Mouse (Mus musculus) liver, embryonic 11.5 days (tissue): ENCODE data around the gene Tvp23b. TPM values are rescaled to one million over a fixed set of nuclear protein-coding genes. Genes with fewer than 3 reads are reported as not detected.

Experiments used
- ATAC-seq: fragments of 200-750 bp; cut with Nextera tagmentation; replicated peaks from 2 replicates; pipeline ENCODE4 v1.8.0; 2017; ENCODE audit warnings: moderate number of reproducible peaks, mild to moderate bottlenecking, moderate TSS enrichment, moderate library complexity; ENCODE audit not compliant: low FRiP score
- DNase-seq: peaks from one replicate; pipeline ENCODE4 v3.0.0-alpha.2; 2017; ENCODE audit warnings: low spot score
- H3K27ac ChIP-seq: fragments of 300-500 bp; sonication (generic); 2 replicates; pipeline ENCODE4 v1.5.1; 2014; ENCODE audit warnings: mild to moderate bottlenecking, low read depth, low read length, control low read depth
- H3K27me3 ChIP-seq: fragments of 300-500 bp; sonication (generic); replicated peaks from 2 replicates; pipeline ENCODE4 v1.6.1; 2014; ENCODE audit warnings: low read length, mixed read lengths; ENCODE audit not compliant: control insufficient read depth, insufficient read depth
- H3K36me3 ChIP-seq: fragments of 300-500 bp; sonication (generic); 2 replicates; pipeline ENCODE4 v1.6.1; 2014; ENCODE audit warnings: mild to moderate bottlenecking, low read length, moderate library complexity, mixed read lengths; ENCODE audit not compliant: control insufficient read depth, insufficient read depth
- H3K4me1 ChIP-seq: fragments of 300-500 bp; sonication (generic); replicated peaks from 2 replicates; pipeline ENCODE4 v1.6.1; 2014; ENCODE audit warnings: low read length, mixed read lengths; ENCODE audit not compliant: control insufficient read depth, insufficient read depth
- H3K4me2 ChIP-seq: fragments of 300-500 bp; sonication (generic); 2 replicates; pipeline ENCODE4 v1.6.1; 2014; ENCODE audit warnings: mild to moderate bottlenecking, control low read depth, moderate library complexity
- H3K4me3 ChIP-seq: fragments of 300-500 bp; sonication (generic); 2 replicates; pipeline ENCODE4 v1.5.1; 2014; ENCODE audit warnings: low read depth, low read length, control low read depth
- H3K9ac ChIP-seq: fragments of 300-500 bp; sonication (generic); 2 replicates; pipeline ENCODE4 v1.6.1; 2014; ENCODE audit warnings: low read depth, low read length, control low read depth
- H3K9me3 ChIP-seq: fragments of 300-500 bp; sonication (generic); 2 replicates; pipeline ENCODE4 v1.6.1; 2016; ENCODE audit warnings: low read length, inconsistent platforms, mixed read lengths; ENCODE audit not compliant: control insufficient read depth
- WGBS: fragments of 180-500 bp; shearing (Covaris S2); extraction: QIAGEN DNeasy Blood & Tissue Kit; methylation state at CpG from one replicate; pipeline ENCODE4 v1.1.7; 2014; 5-methylcytosine and 5-hydroxymethylcytosine counted together
- polyA plus RNA-seq: library from polyadenylated mRNA; unstranded; fragments of >200 nt; fragmentation: Nextera tagmentation; extraction: Ambion mirVana; gene quantifications from 2 replicates; pipeline ENCODE4 v1.2.1, GENCODE M21; 2014

Tvp23b gene
- polyA plus RNA-seq, 1 experiment from 2014 or later, result 49.1 TPM

- Histone ChIP-seq H3K9ac (no peak overlapping the region), H3K36me3 (no peaks in the 10 kb centered on the region), H3K4me3 (no peak overlapping the region), H3K4me2 (no peak overlapping the region), H3K9me3 (no peaks in the 10 kb centered on the region), H3K4me1 (peaks cover 4% of the 10 kb centered on the region; the same call in 1 of the 2 replicates), H3K27me3 (no peaks in the 10 kb centered on the region), H3K27ac (no peak overlapping the region)
- 51% methylated on average over 6 of the region's 6 CpGs for WGBS
- DNase-seq (no peak), ATAC-seq (no peak)
Measured at GRCm38 (mm10) chr11:62924091-62924761, 45.0 kb downstream of the Tvp23b start.

DNA sequence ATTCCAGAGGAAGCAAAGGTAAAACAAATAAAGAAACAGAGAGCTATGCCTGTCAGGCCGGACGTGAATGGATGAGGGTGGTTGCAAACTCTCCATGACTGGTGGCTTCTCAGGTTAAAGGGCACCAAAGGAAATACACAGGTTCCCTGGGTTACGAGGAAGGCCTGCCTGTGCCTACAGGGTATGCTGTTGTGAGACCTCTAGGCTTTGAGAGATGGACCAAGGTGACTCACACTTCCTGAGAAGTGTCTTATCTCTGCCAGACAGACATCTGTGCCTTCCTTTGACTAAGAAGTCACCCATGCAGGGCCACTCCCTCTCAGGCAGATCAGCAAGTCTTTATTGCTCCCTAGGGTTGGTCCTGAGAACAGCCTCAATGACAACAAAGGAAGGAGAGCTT is 50.5 kb downstream of the Tvp23b start:
- no peaks in the 10 kb centered on the region for H3K9me3 ChIP-seq
- peaks cover 8% of the 10 kb centered on the region; the same call in 1 of the 2 replicates for H3K4me1 ChIP-seq
- no peak overlapping the region for H3K27ac ChIP-seq
- no peak overlapping the region for H3K9ac ChIP-seq
- DNase-seq (no peak), ATAC-seq (peak; percentile 95)
- no peak overlapping the region for H3K4me3 ChIP-seq
- no peaks in the 10 kb centered on the region for H3K27me3 ChIP-seq
- 19% methylated on average over 3 of the region's 3 CpGs for WGBS
- H3K4me2 ChIP-seq, result no peak overlapping the region
- no peaks in the 10 kb centered on the region for H3K36me3 ChIP-seq

DNA sequence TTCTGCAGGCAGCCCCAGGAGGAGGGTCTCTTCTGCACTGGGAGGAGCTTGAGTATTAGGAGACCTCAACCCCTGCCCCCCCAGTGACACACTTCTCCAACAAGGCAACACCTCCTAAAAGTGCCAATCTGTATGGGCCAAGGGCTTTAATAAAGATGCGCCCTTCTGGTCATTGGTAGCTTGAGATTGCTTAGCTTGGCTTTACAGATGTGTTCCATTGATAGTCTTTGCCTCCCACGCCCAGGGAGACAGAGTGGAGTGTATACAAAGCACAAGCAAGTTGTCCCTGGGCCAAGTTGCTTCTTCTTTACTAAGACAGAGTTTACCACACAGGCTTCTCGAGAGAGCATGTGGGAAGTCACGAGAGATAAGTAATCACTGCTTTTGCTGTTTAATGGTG is 51.3 kb downstream of the Tvp23b start:
- DNase-seq (no peak), ATAC-seq (no peak)
- WGBS, result 50% methylated on average over 4 of the region's 4 CpGs
- Histone ChIP-seq H3K4me3 (no peak overlapping the region), H3K27ac (no peak overlapping the region), H3K27me3 (no peaks in the 10 kb centered on the region), H3K4me2 (no peak overlapping the region), H3K4me1 (peaks cover 8% of the 10 kb centered on the region; the same call in 1 of the 2 replicates), H3K9ac (no peak overlapping the region), H3K9me3 (no peaks in the 10 kb centered on the region), H3K36me3 (no peaks in the 10 kb centered on the region)

- no peaks in the 10 kb centered on the region for H3K36me3 ChIP-seq
- WGBS, result 79% methylated on average over 5 of the region's 5 CpGs
Measured at GRCm38 (mm10) chr11:62931141-62931540, 51.9 kb downstream of the Tvp23b start.

GRCm38 (mm10) chr11:62933099-62933498 is 53.8 kb downstream of the Tvp23b start:
- Histone ChIP-seq H3K9ac (no peak overlapping the region), H3K4me1 (peaks cover 8% of the 10 kb centered on the region; the same call in 1 of the 2 replicates), H3K27me3 (no peaks in the 10 kb centered on the region), H3K27ac (no peak overlapping the region), H3K9me3 (no peaks in the 10 kb centered on the region), H3K36me3 (no peaks in the 10 kb centered on the region), H3K4me3 (no peak overlapping the region), H3K4me2 (no peak overlapping the region)
- 85% methylated on average over 9 of the region's 9 CpGs for WGBS
- DNase-seq (no peak), ATAC-seq (no peak)

More at GRCm38 (mm10) chr11:62931141-62931540, 51.9 kb downstream of the Tvp23b start:
- H3K9ac ChIP-seq, result no peak overlapping the region
- no peak overlapping the region for H3K4me2 ChIP-seq
- H3K4me3 ChIP-seq, result no peak overlapping the region
- H3K4me1 ChIP-seq, result peaks cover 8% of the 10 kb centered on the region; the same call in 1 of the 2 replicates
- H3K27me3 ChIP-seq, result no peaks in the 10 kb centered on the region
- no peak for ATAC-seq
- DNase-seq, result no peak
- no peak overlapping the region for H3K27ac ChIP-seq
- H3K9me3 ChIP-seq, result no peaks in the 10 kb centered on the region

GRCm38 (mm10) chr11:62934795-62935514 is 55.7 kb downstream of the Tvp23b start:
- no peak for ATAC-seq
- no peak overlapping the region for H3K4me3 ChIP-seq
- no peaks in the 10 kb centered on the region for H3K27me3 ChIP-seq
- H3K9ac ChIP-seq, result no peak overlapping the region
- DNase-seq, result no peak
- 84% methylated on average over 11 of the region's 11 CpGs for WGBS
- no peaks in the 10 kb centered on the region for H3K9me3 ChIP-seq
- no peak overlapping the region for H3K27ac ChIP-seq
- H3K36me3 ChIP-seq, result no peaks in the 10 kb centered on the region
- H3K4me2 ChIP-seq, result no peak overlapping the region
- H3K4me1 ChIP-seq, result peaks cover 3% of the 10 kb centered on the region; the same call in 1 of the 2 replicates

GRCm38 (mm10) chr11:62937986-62938385 is 58.7 kb downstream of the Tvp23b start:
- Histone ChIP-seq H3K36me3 (no peaks in the 10 kb centered on the region), H3K4me2 (no peak overlapping the region), H3K4me3 (no peak overlapping the region), H3K27me3 (no peaks in the 10 kb centered on the region), H3K9me3 (no peaks in the 10 kb centered on the region), H3K27ac (no peak overlapping the region), H3K9ac (no peak overlapping the region), H3K4me1 (no peaks in the 10 kb centered on the region)
- no peak for DNase-seq
- no peak for ATAC-seq
- 62% methylated on average over 6 of the region's 6 CpGs for WGBS

GRCm38 (mm10) chr11:62938921-62939320 is 59.7 kb downstream of the Tvp23b start:
- no peak for ATAC-seq
- no peak for DNase-seq
- Histone ChIP-seq H3K9ac (no peak overlapping the region), H3K4me2 (no peak overlapping the region), H3K27me3 (no peaks in the 10 kb centered on the region), H3K36me3 (no peaks in the 10 kb centered on the region), H3K27ac (no peak overlapping the region), H3K4me3 (no peak overlapping the region), H3K4me1 (no peaks in the 10 kb centered on the region), H3K9me3 (no peaks in the 10 kb centered on the region)
- WGBS, result 69% methylated on average over 5 of the region's 5 CpGs

GRCm38 (mm10) chr11:62940176-62940575 is 60.9 kb downstream of the Tvp23b start:
- H3K27ac ChIP-seq, result no peak overlapping the region
- 65% methylated on average over 3 of the region's 3 CpGs for WGBS
- no peak overlapping the region for H3K4me3 ChIP-seq
- no peak overlapping the region for H3K9ac ChIP-seq
- no peaks in the 10 kb centered on the region for H3K4me1 ChIP-seq
- no peak overlapping the region for H3K4me2 ChIP-seq
- H3K9me3 ChIP-seq, result no peaks in the 10 kb centered on the region
- ATAC-seq (no peak), DNase-seq (no peak)
- no peaks in the 10 kb centered on the region for H3K36me3 ChIP-seq
- H3K27me3 ChIP-seq, result no peaks in the 10 kb centered on the region
